Mouse (Mus musculus) cerebellum, adult 2 months (tissue): ENCODE results near the gene Chchd6.

ENCODE experiments used
- CTCF ChIP-seq: fragments of 200-500 bp; IDR thresholded peaks from 2 replicates; pipeline ENCODE4 v1.5.1; 2011; ENCODE audit warnings: low read depth, mild to moderate bottlenecking, control low read depth, low read length, moderate library complexity, borderline replicate concordance; ENCODE audit not compliant: insufficient read depth
- POLR2A ChIP-seq: fragments of 200-500 bp; IDR thresholded peaks from 2 replicates; pipeline ENCODE4 v1.6.1; 2011; ENCODE audit warnings: low read length, control low read depth, borderline replicate concordance; ENCODE audit not compliant: insufficient read depth

DNA sequence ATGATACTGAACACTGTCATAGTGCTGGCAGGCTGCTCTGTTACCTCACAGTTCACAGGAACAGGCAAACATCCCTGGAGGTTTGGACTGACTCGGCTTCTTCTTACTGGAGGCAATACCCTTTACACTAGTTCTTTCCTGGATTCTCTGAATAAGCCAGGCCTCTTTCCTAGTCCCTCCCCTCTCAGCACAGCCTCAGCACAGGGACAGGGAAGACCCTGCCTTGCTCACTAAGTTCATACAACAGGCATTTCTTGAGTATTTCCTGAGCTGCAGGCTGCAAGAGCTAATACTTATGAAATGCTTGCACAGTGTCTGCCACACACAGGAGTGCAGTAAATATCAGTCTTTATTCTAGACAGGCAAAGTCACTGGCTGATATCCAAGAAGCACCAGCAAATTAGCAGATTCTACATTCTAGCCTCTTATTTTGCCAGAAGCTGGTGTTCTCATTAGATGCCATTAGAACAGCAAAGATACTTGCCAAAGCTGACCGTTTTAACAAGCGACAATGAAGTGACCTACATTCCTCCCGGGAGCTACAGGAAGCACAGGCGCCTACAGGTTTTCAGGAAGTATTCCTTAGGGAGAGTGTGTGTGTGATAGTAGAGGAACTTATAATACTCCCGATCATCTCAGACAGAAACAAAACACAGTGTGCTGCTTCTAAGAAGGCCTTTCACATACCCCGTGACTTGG lies 142.3 kb downstream of the Chchd6 start:
- TF ChIP-seq POLR2A, result no peak
- no peak for TF ChIP-seq CTCF
